Mouse (Mus musculus) embryonic fibroblast, embryonic 13.5 days (primary cell): ENCODE results near the gene Olfr610.

Experiments used
- CTCF ChIP-seq: IDR thresholded peaks from 2 replicates; pipeline ENCODE4 v1.5.1; 2011; ENCODE audit warnings: mild to moderate bottlenecking, control low read depth, low read length, moderate library complexity, borderline replicate concordance; ENCODE audit not compliant: insufficient read depth
- POLR2A ChIP-seq: IDR thresholded peaks from 2 replicates; pipeline ENCODE4 v1.6.1; 2011; ENCODE audit warnings: low read depth, mild to moderate bottlenecking, control low read depth, low read length, moderate library complexity

GRCm38 (mm10) chr7:103547774-103548173, 35.9 kb upstream of the Olfr610 start, which contains the start of gene Olfr613:
- TF ChIP-seq CTCF = no peak
- no peak for TF ChIP-seq POLR2A
